Mouse (Mus musculus) stomach, embryonic 15.5 days (tissue): Measurements from ENCODE around the gene Ttll8. TPM values are rescaled to one million over a fixed set of nuclear protein-coding genes. Genes with fewer than 3 reads are reported as not detected.

Experiments
- ATAC-seq: fragments of 200-750 bp; cut with Nextera tagmentation; 2 replicates; pipeline ENCODE4 v1.8.0; 2017; ENCODE audit warnings: low read depth, moderate number of reproducible peaks, moderate TSS enrichment; ENCODE audit not compliant: insufficient read depth, low FRiP score
- H3K27ac ChIP-seq: fragments of 300-500 bp; sonication (generic); 2 replicates; pipeline ENCODE4 v1.5.1; 2015; ENCODE audit warnings: mild to moderate bottlenecking, inconsistent platforms
- H3K27me3 ChIP-seq: fragments of 300-500 bp; sonication (generic); replicated peaks from 2 replicates; pipeline ENCODE4 v1.6.1; 2015; ENCODE audit warnings: inconsistent platforms
- H3K36me3 ChIP-seq: fragments of 300-500 bp; sonication (generic); 2 replicates; pipeline ENCODE4 v1.6.1; 2015; ENCODE audit warnings: inconsistent platforms
- H3K4me1 ChIP-seq: fragments of 300-500 bp; sonication (generic); 2 replicates; pipeline ENCODE4 v1.6.1; 2015; ENCODE audit warnings: inconsistent platforms
- H3K4me2 ChIP-seq: fragments of 300-500 bp; sonication (generic); 2 replicates; pipeline ENCODE4 v1.6.1; 2015; ENCODE audit warnings: mild to moderate bottlenecking, inconsistent platforms
- H3K4me3 ChIP-seq: fragments of 300-500 bp; sonication (generic); replicated peaks from 2 replicates; pipeline ENCODE4 v1.5.1; 2015; ENCODE audit warnings: inconsistent platforms
- H3K9ac ChIP-seq: fragments of 300-500 bp; sonication (generic); 2 replicates; pipeline ENCODE4 v1.6.1; 2015; ENCODE audit warnings: inconsistent platforms
- H3K9me3 ChIP-seq: fragments of 300-500 bp; sonication (generic); 2 replicates; pipeline ENCODE4 v1.6.1; 2016; ENCODE audit warnings: inconsistent platforms
- WGBS: fragments of 180-500 bp; shearing (Covaris S2); methylation state at CpG from one replicate; pipeline ENCODE4 v1.1.7; 2015; 5-methylcytosine and 5-hydroxymethylcytosine counted together
- polyA plus RNA-seq: library from polyadenylated mRNA; unstranded; fragments of >200 nt; fragmentation: Nextera tagmentation; extraction: Ambion mirVana; gene quantifications from 2 replicates; pipeline ENCODE4 v1.2.1, GENCODE M21; 2015

Gene Ttll8
- polyA plus RNA-seq, 1 experiment from 2014 or later = not detected

- H3K27ac ChIP-seq = peak overlapping the region; percentile 97
- peaks cover 24% of the 10 kb centered on the region for H3K36me3 ChIP-seq
- peak overlapping the region; percentile 69; the same call in 1 of the 2 replicates for H3K9ac ChIP-seq
- ATAC-seq = peak; percentile 74
- no peaks in the 10 kb centered on the region for H3K27me3 ChIP-seq
- peaks cover 48% of the 10 kb centered on the region for H3K4me1 ChIP-seq
- WGBS = 1% methylated on average over 36 of the region's 39 CpGs
- peak overlapping the region; percentile 86 for H3K4me2 ChIP-seq
- peak overlapping the region; percentile 78 for H3K4me3 ChIP-seq
- H3K9me3 ChIP-seq = no peaks in the 10 kb centered on the region
These were observed 90.5 kb downstream of the Ttll8 start for GRCm38 (mm10) chr15:88863695-88864231.

- H3K9me3 ChIP-seq = no peaks in the 10 kb centered on the region
- H3K36me3 ChIP-seq = peaks cover 24% of the 10 kb centered on the region
- peak overlapping the region; percentile 69 for H3K9ac ChIP-seq
- peaks cover 45% of the 10 kb centered on the region for H3K4me1 ChIP-seq
- H3K27ac ChIP-seq = peak overlapping the region; percentile 97
- under 1% methylated on average over 92 of the region's 98 CpGs for WGBS
- no peaks in the 10 kb centered on the region for H3K27me3 ChIP-seq
- peak overlapping the region; percentile 86 for H3K4me2 ChIP-seq
- no peak; the same call in 1 of the 2 replicates for ATAC-seq
- peak overlapping the region; percentile 78 for H3K4me3 ChIP-seq
These were observed 91.1 kb downstream of the Ttll8 start for GRCm38 (mm10) chr15:88862881-88863694.

GRCm38 (mm10) chr15:88861772-88862622, 92.2 kb downstream of the Ttll8 start, which contains the start of gene Pim3:
Pim3 (plus strand) TSS chr15:88862186.
- peak; percentile 83 for ATAC-seq
- Histone ChIP-seq H3K36me3 (peaks cover 22% of the 10 kb centered on the region), H3K4me3 (peak within 1 kb of the TSS; percentile 78), H3K27me3 (no peaks in the 10 kb centered on the region), H3K9ac (peak within 1 kb of the TSS; percentile 69), H3K9me3 (no peaks in the 10 kb centered on the region), H3K27ac (peak within 1 kb of the TSS; percentile 97), H3K4me2 (peak within 1 kb of the TSS; percentile 86), H3K4me1 (peaks cover 34% of the 10 kb centered on the region)
- whole genome bisulfite sequencing = under 1% methylated on average over 107 of the region's 107 CpGs

- peaks cover 10% of the 10 kb centered on the region for H3K36me3 ChIP-seq
- no peak overlapping the region for H3K4me2 ChIP-seq
- H3K27me3 ChIP-seq = no peaks in the 10 kb centered on the region
- H3K9me3 ChIP-seq = no peaks in the 10 kb centered on the region
- ATAC-seq = no peak
- H3K9ac ChIP-seq = no peak overlapping the region
- H3K27ac ChIP-seq = peak overlapping the region; percentile 97; the same call in 1 of the 2 replicates
- WGBS = 90% methylated on average over 3 of the region's 3 CpGs
- H3K4me3 ChIP-seq = no peak overlapping the region
- peaks cover 24% of the 10 kb centered on the region for H3K4me1 ChIP-seq
These were observed 93.4 kb downstream of the Ttll8 start for GRCm38 (mm10) chr15:88860781-88861180.

- Histone ChIP-seq H3K9me3 (no peaks in the 10 kb centered on the region), H3K4me2 (no peak overlapping the region), H3K9ac (no peak overlapping the region), H3K36me3 (no peaks in the 10 kb centered on the region), H3K4me3 (no peak overlapping the region), H3K27ac (no peak overlapping the region), H3K27me3 (no peaks in the 10 kb centered on the region), H3K4me1 (peaks cover 27% of the 10 kb centered on the region)
- 65% methylated on average over 8 of the region's 8 CpGs for WGBS
- ATAC-seq = no peak
These were observed 94.8 kb downstream of the Ttll8 start for GRCm38 (mm10) chr15:88859206-88859970.

- no peaks in the 10 kb centered on the region for H3K9me3 ChIP-seq
- H3K27me3 ChIP-seq = no peaks in the 10 kb centered on the region
- peak overlapping the region; percentile 40; the same call in 1 of the 2 replicates for H3K27ac ChIP-seq
- ATAC-seq = no peak
- H3K4me1 ChIP-seq = peaks cover 25% of the 10 kb centered on the region
- no peak overlapping the region for H3K4me2 ChIP-seq
- H3K36me3 ChIP-seq = no peaks in the 10 kb centered on the region
- WGBS = 67% methylated on average over 2 of the region's 2 CpGs
- no peak overlapping the region for H3K9ac ChIP-seq
- H3K4me3 ChIP-seq = no peak overlapping the region
These were observed 95.5 kb downstream of the Ttll8 start for GRCm38 (mm10) chr15:88858707-88859106.

GRCm38 (mm10) chr15:88858141-88858541, 96.1 kb downstream of the Ttll8 start:
- H3K27ac ChIP-seq = no peak overlapping the region
- no peaks in the 10 kb centered on the region for H3K9me3 ChIP-seq
- WGBS = 88% methylated on average over 3 of the region's 3 CpGs
- no peak overlapping the region for H3K4me3 ChIP-seq
- no peaks in the 10 kb centered on the region for H3K27me3 ChIP-seq
- no peak overlapping the region for H3K9ac ChIP-seq
- H3K4me1 ChIP-seq = peaks cover 25% of the 10 kb centered on the region
- ATAC-seq = no peak
- no peak overlapping the region for H3K4me2 ChIP-seq
- no peaks in the 10 kb centered on the region for H3K36me3 ChIP-seq

- no peaks in the 10 kb centered on the region for H3K36me3 ChIP-seq
- H3K9ac ChIP-seq = no peak overlapping the region
- H3K9me3 ChIP-seq = no peaks in the 10 kb centered on the region
- H3K27me3 ChIP-seq = no peaks in the 10 kb centered on the region
- no peak overlapping the region for H3K4me3 ChIP-seq
- WGBS = 92% methylated on average over 7 of the region's 7 CpGs
- H3K4me2 ChIP-seq = no peak overlapping the region
- no peak overlapping the region for H3K27ac ChIP-seq
- ATAC-seq = no peak
- H3K4me1 ChIP-seq = peaks cover 33% of the 10 kb centered on the region
These were observed 96.9 kb downstream of the Ttll8 start for GRCm38 (mm10) chr15:88857361-88857760.

- no peak overlapping the region for H3K27ac ChIP-seq
- WGBS = 79% methylated on average over 5 of the region's 5 CpGs
- H3K9me3 ChIP-seq = no peaks in the 10 kb centered on the region
- H3K4me1 ChIP-seq = peaks cover 34% of the 10 kb centered on the region
- no peaks in the 10 kb centered on the region for H3K27me3 ChIP-seq
- no peaks in the 10 kb centered on the region for H3K36me3 ChIP-seq
- ATAC-seq = no peak
- no peak overlapping the region for H3K4me2 ChIP-seq
- H3K4me3 ChIP-seq = no peak overlapping the region
- no peak overlapping the region for H3K9ac ChIP-seq
These were observed 97.6 kb downstream of the Ttll8 start for GRCm38 (mm10) chr15:88856613-88857012.

GRCm38 (mm10) chr15:88855896-88856417, 98.3 kb downstream of the Ttll8 start:
- no peak overlapping the region for H3K27ac ChIP-seq
- no peak overlapping the region for H3K4me3 ChIP-seq
- H3K9ac ChIP-seq = no peak overlapping the region
- no peak for ATAC-seq
- 68% methylated on average over 6 of the region's 6 CpGs for WGBS
- no peak overlapping the region for H3K4me2 ChIP-seq
- no peaks in the 10 kb centered on the region for H3K27me3 ChIP-seq
- no peaks in the 10 kb centered on the region for H3K36me3 ChIP-seq
- H3K4me1 ChIP-seq = peaks cover 33% of the 10 kb centered on the region
- no peaks in the 10 kb centered on the region for H3K9me3 ChIP-seq
